Comparison of ENCODE assay signal across 21 mouse cellular contexts in genomic region chr1:94496341-94496740, GRCm38 (mm10).
"Had no signal": no experiment of that assay in that cellular context is flagged by ENCODE, and none has a peak within 500 bp of the region (broad histone marks: within the 10 kb centered on the region; RNA-seq: fewer than 3 reads in every experiment).

No protein-coding gene starts in this region.

- H3K4me2 ChIP-seq: lung, embryonic 14.5 days; midbrain, embryonic 12.5 days; neural tube, embryonic 12.5 days; stomach, embryonic 15.5 days had no signal

- ATAC-seq: midbrain, embryonic 16.5 days had no signal

- H3K4me3 ChIP-seq: midbrain, embryonic 10.5 days; midbrain, embryonic 12.5 days; myocyte; neural tube, embryonic 12.5 days; stomach, embryonic 15.5 days had no signal

- H3K27me3 ChIP-seq: midbrain, embryonic 12.5 days; neural tube, embryonic 12.5 days; stomach, embryonic 15.5 days had no signal

- H3K27ac ChIP-seq: liver, embryonic 14.5 days; midbrain, embryonic 10.5 days; midbrain, embryonic 12.5 days; neural tube, embryonic 12.5 days; stomach, embryonic 15.5 days; stomach, postnatal 0 days had no signal

- H3K36me3 ChIP-seq: midbrain, embryonic 10.5 days; midbrain, embryonic 12.5 days; neural tube, embryonic 12.5 days; stomach, embryonic 15.5 days had no signal

- H3K9ac ChIP-seq: liver, embryonic 14.5 days; lung, embryonic 14.5 days; midbrain, embryonic 12.5 days; neural tube, embryonic 12.5 days; stomach, embryonic 15.5 days had no signal

- DNase-seq: lung, adult 18-20 months; lung, embryonic 14.5 days; lung, postnatal 10 days; lung, postnatal 4 days; midbrain, embryonic 14.5 days; retina, postnatal 1 day; right cerebral cortex, adult 18-20 months; right cerebral cortex, postnatal 25 days; right cerebral cortex, postnatal 4 days; spleen, adult 18-20 months; thymus, adult 2 months; thymus, postnatal 25 days; thymus, postnatal 4 days had no signal

- H3K4me1 ChIP-seq: midbrain, embryonic 10.5 days; midbrain, embryonic 12.5 days; neural tube, embryonic 12.5 days; stomach, embryonic 15.5 days had no signal

- H3K9me3 ChIP-seq: midbrain, embryonic 10.5 days; midbrain, embryonic 12.5 days; neural tube, embryonic 12.5 days; stomach, embryonic 15.5 days had no signal
